Mouse (Mus musculus) intestine, embryonic 15.5 days (tissue): ENCODE measurements around the gene Zfp827. TPM values are rescaled to one million over a fixed set of nuclear protein-coding genes. Genes with fewer than 3 reads are reported as not detected.
A peak's percentile ranks its signal among the peaks of the same experiment; 100 is the strongest.

Experiments
- ATAC-seq: fragments of 200-750 bp; cut with Nextera tagmentation; 2 replicates; pipeline ENCODE4 v1.8.0; 2017; ENCODE audit warnings: moderate TSS enrichment, moderate library complexity
- H3K27ac ChIP-seq: fragments of 300-500 bp; sonication (generic); 2 replicates; pipeline ENCODE4 v1.5.1; 2015; ENCODE audit warnings: mild to moderate bottlenecking, inconsistent platforms
- H3K27me3 ChIP-seq: fragments of 300-500 bp; sonication (generic); replicated peaks from 2 replicates; pipeline ENCODE4 v1.6.1; 2015; ENCODE audit warnings: inconsistent platforms
- H3K36me3 ChIP-seq: fragments of 300-500 bp; sonication (generic); 2 replicates; pipeline ENCODE4 v1.6.1; 2015; ENCODE audit warnings: inconsistent platforms
- H3K4me1 ChIP-seq: fragments of 300-500 bp; sonication (generic); replicated peaks from 2 replicates; pipeline ENCODE4 v1.6.1; 2015; ENCODE audit warnings: inconsistent platforms
- H3K4me2 ChIP-seq: fragments of 300-500 bp; sonication (generic); replicated peaks from 2 replicates; pipeline ENCODE4 v1.6.1; 2015; ENCODE audit warnings: mild to moderate bottlenecking, inconsistent platforms
- H3K4me3 ChIP-seq: fragments of 300-500 bp; sonication (generic); replicated peaks from 2 replicates; pipeline ENCODE4 v1.5.1; 2015; ENCODE audit warnings: inconsistent platforms
- H3K9ac ChIP-seq: fragments of 300-500 bp; sonication (generic); 2 replicates; pipeline ENCODE4 v1.6.1; 2015; ENCODE audit warnings: inconsistent platforms
- H3K9me3 ChIP-seq: fragments of 300-500 bp; sonication (generic); 2 replicates; pipeline ENCODE4 v1.6.1; 2016; ENCODE audit warnings: inconsistent platforms
- WGBS: fragments of 180-500 bp; shearing (Covaris S2); methylation state at CpG from one replicate; pipeline ENCODE4 v1.1.7; 2015; 5-methylcytosine and 5-hydroxymethylcytosine counted together
- polyA plus RNA-seq: library from polyadenylated mRNA; unstranded; fragments of >200 nt; fragmentation: Nextera tagmentation; extraction: Ambion mirVana; gene quantifications from 2 replicates; pipeline ENCODE4 v1.2.1, GENCODE M21; 2015

The Zfp827 gene
- polyA plus RNA-seq, 1 experiment from 2014 or later = 6.5 TPM

GRCm38 (mm10) chr8:79151644-79152043 is 123.4 kb downstream of the Zfp827 start:
- Histone ChIP-seq H3K4me2 (no peak overlapping the region), H3K9me3 (no peaks in the 10 kb centered on the region)
- 88% methylated on average over 4 of the region's 4 CpGs for WGBS

DNA sequence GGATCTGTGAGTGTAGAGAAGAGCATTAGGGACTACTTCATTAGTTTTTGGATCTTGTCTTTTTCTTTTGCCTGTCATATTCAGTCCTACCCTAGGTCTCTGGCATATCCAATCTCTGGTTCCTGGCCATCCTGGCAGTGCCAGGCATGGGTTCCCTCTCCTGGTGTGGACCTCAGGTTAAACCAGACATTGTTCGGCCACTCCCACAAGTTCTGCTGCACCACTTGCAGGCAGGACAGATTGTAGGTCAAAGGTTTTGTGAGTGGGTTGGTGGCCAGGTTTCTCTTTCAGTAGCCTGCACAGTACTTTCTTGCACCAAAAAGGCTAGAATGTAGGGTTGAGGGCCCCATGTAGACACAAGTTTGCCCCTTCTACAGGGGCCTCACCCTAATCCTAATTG is 125.0 kb downstream of the Zfp827 start:
- Histone ChIP-seq H3K9me3 (no peaks in the 10 kb centered on the region), H3K4me3 (no peak overlapping the region), H3K4me1 (peaks cover 6% of the 10 kb centered on the region; the same call in 1 of the 2 replicates), H3K4me2 (no peak overlapping the region), H3K9ac (no peak overlapping the region), H3K27me3 (no peaks in the 10 kb centered on the region), H3K27ac (no peak overlapping the region), H3K36me3 (0 out of 2 replicates have a peak, but pooled peaks cover 2% of the 10 kb centered on the region)
- no peak for ATAC-seq
- 96% methylated on average over 1 of the region's 1 CpGs for WGBS

More at GRCm38 (mm10) chr8:79151644-79152043, 123.4 kb downstream of the Zfp827 start:
- no peak for ATAC-seq
- H3K9ac ChIP-seq = no peak overlapping the region
- H3K4me1 ChIP-seq = peaks cover 6% of the 10 kb centered on the region; the same call in 1 of the 2 replicates
- no peaks in the 10 kb centered on the region for H3K36me3 ChIP-seq
- H3K4me3 ChIP-seq = no peak overlapping the region
- H3K27me3 ChIP-seq = no peaks in the 10 kb centered on the region
- H3K27ac ChIP-seq = no peak overlapping the region

- Histone ChIP-seq H3K4me3 (no peak overlapping the region), H3K27me3 (no peaks in the 10 kb centered on the region), H3K27ac (no peak overlapping the region), H3K4me1 (peaks cover 6% of the 10 kb centered on the region; the same call in 1 of the 2 replicates), H3K4me2 (no peak overlapping the region), H3K9me3 (no peaks in the 10 kb centered on the region), H3K36me3 (0 out of 2 replicates have a peak, but pooled peaks cover 2% of the 10 kb centered on the region), H3K9ac (no peak overlapping the region)
- WGBS = 96% methylated on average over 4 of the region's 4 CpGs
- ATAC-seq = no peak
Measured at GRCm38 (mm10) chr8:79153637-79154036, 125.4 kb downstream of the Zfp827 start.

GRCm38 (mm10) chr8:79155556-79156161 is 127.4 kb downstream of the Zfp827 start:
- peaks cover 9% of the 10 kb centered on the region for H3K4me1 ChIP-seq
- 0 out of 2 replicates have a peak, but pooled peaks cover 2% of the 10 kb centered on the region for H3K36me3 ChIP-seq
- H3K9me3 ChIP-seq = no peaks in the 10 kb centered on the region
- H3K27ac ChIP-seq = no peak overlapping the region
- ATAC-seq = peak; percentile 81
- no peak overlapping the region for H3K9ac ChIP-seq
- no peak overlapping the region for H3K4me2 ChIP-seq
- no peaks in the 10 kb centered on the region for H3K27me3 ChIP-seq
- WGBS = 85% methylated on average over 10 of the region's 10 CpGs
- H3K4me3 ChIP-seq = no peak overlapping the region

DNA sequence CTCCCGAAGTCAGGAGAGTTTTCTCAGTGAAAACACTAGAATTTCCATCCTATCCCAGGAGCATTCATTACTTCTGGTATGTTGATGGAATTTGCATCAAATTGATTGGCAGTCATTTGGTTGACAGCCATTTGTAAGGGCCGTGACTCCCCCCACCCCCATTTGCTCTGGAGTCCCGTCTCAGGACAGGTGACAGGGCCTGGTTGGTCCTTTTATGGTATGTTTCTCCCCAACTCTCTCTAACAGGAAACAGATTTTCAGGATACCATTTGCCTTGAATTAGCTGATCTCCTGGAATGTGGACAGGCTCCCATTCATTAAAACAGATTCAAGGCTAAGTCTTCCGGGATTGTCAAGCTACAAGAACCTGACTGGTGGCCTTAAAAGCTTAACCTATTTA is 129.1 kb downstream of the Zfp827 start:
- Histone ChIP-seq H3K36me3 (0 out of 2 replicates have a peak, but pooled peaks cover 2% of the 10 kb centered on the region), H3K9ac (no peak overlapping the region), H3K4me3 (no peak overlapping the region), H3K4me2 (no peak overlapping the region), H3K27ac (no peak overlapping the region), H3K27me3 (no peaks in the 10 kb centered on the region), H3K4me1 (peaks cover 7% of the 10 kb centered on the region), H3K9me3 (no peaks in the 10 kb centered on the region)
- WGBS = 72% methylated on average over 4 of the region's 4 CpGs
- ATAC-seq = no peak

GRCm38 (mm10) chr8:79158357-79158756 is 130.1 kb downstream of the Zfp827 start:
- Histone ChIP-seq H3K9me3 (no peaks in the 10 kb centered on the region), H3K4me2 (no peak overlapping the region), H3K9ac (no peak overlapping the region), H3K4me3 (no peak overlapping the region), H3K27me3 (no peaks in the 10 kb centered on the region), H3K27ac (no peak overlapping the region), H3K36me3 (0 out of 2 replicates have a peak, but pooled peaks cover 2% of the 10 kb centered on the region), H3K4me1 (peaks cover 14% of the 10 kb centered on the region)
- no peak for ATAC-seq
- WGBS = 42% methylated on average over 2 of the region's 2 CpGs

GRCm38 (mm10) chr8:79159397-79159796 is 131.2 kb downstream of the Zfp827 start:
- H3K27me3 ChIP-seq = no peaks in the 10 kb centered on the region
- H3K9ac ChIP-seq = no peak overlapping the region
- H3K4me1 ChIP-seq = peaks cover 18% of the 10 kb centered on the region
- no peaks in the 10 kb centered on the region for H3K9me3 ChIP-seq
- H3K4me3 ChIP-seq = no peak overlapping the region
- no peak overlapping the region for H3K27ac ChIP-seq
- H3K36me3 ChIP-seq = 0 out of 2 replicates have a peak, but pooled peaks cover 2% of the 10 kb centered on the region
- H3K4me2 ChIP-seq = no peak overlapping the region
- no peak for ATAC-seq
- 85% methylated on average over 9 of the region's 9 CpGs for WGBS

- Histone ChIP-seq H3K27me3 (no peaks in the 10 kb centered on the region), H3K9ac (no peak overlapping the region), H3K27ac (no peak overlapping the region), H3K4me2 (no peak overlapping the region), H3K9me3 (no peaks in the 10 kb centered on the region), H3K4me1 (peaks cover 18% of the 10 kb centered on the region), H3K4me3 (no peak overlapping the region), H3K36me3 (0 out of 2 replicates have a peak, but pooled peaks cover 2% of the 10 kb centered on the region)
- ATAC-seq = no peak
- WGBS = 48% methylated on average over 4 of the region's 4 CpGs
Measured at GRCm38 (mm10) chr8:79160302-79160701, 132.1 kb downstream of the Zfp827 start.

DNA sequence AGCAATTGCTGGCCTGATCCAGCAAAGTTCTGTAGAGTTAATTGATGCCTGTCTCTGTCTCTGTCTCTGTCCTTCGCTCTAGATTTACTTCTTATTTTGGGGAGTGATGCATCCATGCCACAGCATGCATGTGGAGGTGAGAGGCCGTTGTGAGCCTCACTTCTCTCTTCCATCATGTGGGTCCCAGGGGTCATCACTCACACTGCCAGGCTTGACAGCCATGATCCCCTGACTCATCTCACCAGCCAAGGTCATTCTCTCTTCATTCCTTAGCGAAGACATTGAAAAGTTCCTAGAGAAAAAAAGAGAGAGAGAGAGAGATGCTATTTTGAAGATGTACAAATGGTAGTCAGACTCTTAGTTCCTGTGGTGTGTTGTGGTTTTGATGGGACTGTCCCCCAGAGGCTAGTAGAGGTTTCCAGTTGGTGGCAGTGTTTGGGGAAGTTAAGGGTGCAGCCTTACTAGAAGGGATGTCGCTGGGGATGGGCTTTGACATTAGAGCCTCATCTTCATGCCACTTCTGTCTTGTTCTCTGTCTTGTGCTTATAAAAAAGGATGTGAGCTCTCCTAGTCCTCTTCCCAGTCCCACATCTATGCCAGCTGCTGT is 133.0 kb downstream of the Zfp827 start:
- WGBS = 84% methylated on average over 4 of the region's 4 CpGs
- H3K4me1 ChIP-seq = peaks cover 16% of the 10 kb centered on the region
- H3K36me3 ChIP-seq = 0 out of 2 replicates have a peak, but pooled peaks cover 2% of the 10 kb centered on the region
- no peak overlapping the region for H3K27ac ChIP-seq
- no peak overlapping the region for H3K4me2 ChIP-seq
- H3K9me3 ChIP-seq = no peaks in the 10 kb centered on the region
- ATAC-seq = no peak
- H3K9ac ChIP-seq = no peak overlapping the region
- no peak overlapping the region for H3K4me3 ChIP-seq
- no peaks in the 10 kb centered on the region for H3K27me3 ChIP-seq

GRCm38 (mm10) chr8:79162533-79163308 is 134.5 kb downstream of the Zfp827 start:
- peaks cover 16% of the 10 kb centered on the region for H3K4me1 ChIP-seq
- 30% methylated on average over 10 of the region's 10 CpGs for WGBS
- H3K27ac ChIP-seq = peak overlapping the region; percentile 73
- H3K9ac ChIP-seq = no peak overlapping the region
- H3K36me3 ChIP-seq = no peaks in the 10 kb centered on the region
- H3K4me3 ChIP-seq = no peak overlapping the region
- 0 out of 2 replicates have a peak overlapping the region, but pooled peaks have one; percentile 24 for H3K4me2 ChIP-seq
- no peaks in the 10 kb centered on the region for H3K27me3 ChIP-seq
- ATAC-seq = peak; percentile 85
- H3K9me3 ChIP-seq = no peaks in the 10 kb centered on the region

DNA sequence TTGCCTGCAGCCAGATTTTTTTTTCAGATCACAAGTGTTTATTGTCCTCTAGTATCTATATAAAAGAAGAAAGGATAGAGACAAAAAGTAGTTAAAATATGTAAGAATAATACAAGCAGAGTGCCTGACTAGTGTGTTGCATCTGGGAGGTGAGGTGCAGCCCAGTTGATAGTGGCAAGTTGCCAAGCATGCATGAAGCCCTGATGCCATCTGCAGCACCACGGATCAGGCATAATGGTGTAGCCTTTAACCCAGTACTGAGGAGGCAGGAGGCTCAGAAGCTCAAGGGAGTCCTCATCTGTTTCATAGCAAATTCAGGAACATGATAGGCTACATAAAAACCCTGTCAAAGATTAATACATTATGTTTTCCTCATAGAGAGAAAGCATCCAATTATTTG is 136.1 kb downstream of the Zfp827 start:
- Histone ChIP-seq H3K9ac (no peak overlapping the region), H3K27me3 (no peaks in the 10 kb centered on the region), H3K9me3 (no peaks in the 10 kb centered on the region), H3K4me1 (peaks cover 16% of the 10 kb centered on the region), H3K27ac (no peak overlapping the region), H3K4me3 (no peak overlapping the region), H3K4me2 (no peak overlapping the region), H3K36me3 (no peaks in the 10 kb centered on the region)
- 59% methylated on average over 1 of the region's 1 CpGs for WGBS
- ATAC-seq = no peak

DNA sequence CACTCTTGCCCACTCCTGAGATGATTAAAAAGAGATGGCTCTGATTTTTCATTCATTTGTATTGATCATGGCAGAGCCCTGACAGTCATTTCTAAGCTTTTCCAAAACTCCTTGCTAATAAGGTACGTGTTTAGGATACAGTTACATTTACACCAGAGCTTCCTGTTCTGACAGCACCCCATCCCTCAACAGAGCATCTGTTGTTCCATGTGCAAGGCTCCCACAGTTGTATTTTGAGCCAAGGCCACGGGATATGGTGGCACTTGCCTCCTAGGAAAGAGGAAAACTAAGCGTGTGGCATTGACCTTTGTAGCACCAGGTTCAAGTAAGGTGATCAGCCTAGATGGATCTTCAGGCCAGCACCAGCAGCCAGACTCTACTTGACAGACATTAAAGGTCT is 137.0 kb downstream of the Zfp827 start:
- H3K27ac ChIP-seq = no peak overlapping the region
- no peaks in the 10 kb centered on the region for H3K9me3 ChIP-seq
- no peak for ATAC-seq
- H3K36me3 ChIP-seq = no peaks in the 10 kb centered on the region
- no peak overlapping the region for H3K4me2 ChIP-seq
- H3K4me1 ChIP-seq = peaks cover 13% of the 10 kb centered on the region
- H3K9ac ChIP-seq = no peak overlapping the region
- no peaks in the 10 kb centered on the region for H3K27me3 ChIP-seq
- H3K4me3 ChIP-seq = no peak overlapping the region
- 77% methylated on average over 3 of the region's 3 CpGs for WGBS
